Mouse (Mus musculus) kidney, postnatal 10 days (tissue): Measurements from ENCODE around the gene Car5a.

ENCODE experiments used
- DNase-seq: peaks from one replicate; pipeline ENCODE4 v3.0.0; 2021; ENCODE audit warnings: mixed read lengths

Gene Car5a

DNA sequence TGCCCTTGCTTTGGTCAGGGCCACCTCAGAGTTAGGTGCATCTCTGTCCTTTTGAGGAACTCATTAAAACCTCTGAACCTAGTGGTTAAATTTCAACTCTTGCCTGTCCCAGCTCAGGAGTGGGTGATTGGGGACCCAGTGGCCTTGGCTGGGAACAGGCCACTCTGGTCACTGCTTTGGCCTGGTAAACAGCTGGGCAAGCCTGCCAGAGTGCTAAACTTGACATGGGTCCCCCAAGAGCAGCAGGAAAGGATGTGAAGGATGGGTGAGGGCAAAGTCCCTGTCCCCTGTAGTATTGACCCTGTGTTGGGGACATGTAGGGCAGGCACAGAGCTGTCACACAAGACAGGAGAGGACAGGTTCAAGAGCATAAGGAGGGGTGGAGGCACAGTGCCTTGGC is at the start of gene Car5a:
TSS of gene Car5a (minus strand) at position 74 of the 400 bp plus-strand sequence.
- no peak for DNase-seq

DNA sequence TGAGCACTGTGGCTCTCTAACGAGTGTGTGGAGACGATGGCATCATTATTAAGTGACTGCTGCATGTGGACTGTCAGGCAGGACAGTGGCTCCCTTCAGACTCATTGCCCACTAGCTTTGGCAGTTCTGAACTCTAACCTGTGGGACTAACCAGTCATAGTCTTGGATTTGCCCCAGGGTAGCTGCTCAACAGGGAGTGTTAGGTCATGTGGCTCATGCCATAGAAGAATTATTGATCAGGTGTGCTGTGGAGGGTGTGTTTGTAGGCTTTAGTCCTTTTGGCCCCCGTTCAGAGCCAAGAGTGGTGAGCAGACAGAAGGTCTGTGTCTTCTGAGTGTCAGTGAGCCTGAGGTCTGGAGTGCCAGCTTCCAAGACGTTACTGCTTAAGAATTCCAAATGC is 48.2 kb upstream of the Car5a start:
- no peak for DNase-seq

DNA sequence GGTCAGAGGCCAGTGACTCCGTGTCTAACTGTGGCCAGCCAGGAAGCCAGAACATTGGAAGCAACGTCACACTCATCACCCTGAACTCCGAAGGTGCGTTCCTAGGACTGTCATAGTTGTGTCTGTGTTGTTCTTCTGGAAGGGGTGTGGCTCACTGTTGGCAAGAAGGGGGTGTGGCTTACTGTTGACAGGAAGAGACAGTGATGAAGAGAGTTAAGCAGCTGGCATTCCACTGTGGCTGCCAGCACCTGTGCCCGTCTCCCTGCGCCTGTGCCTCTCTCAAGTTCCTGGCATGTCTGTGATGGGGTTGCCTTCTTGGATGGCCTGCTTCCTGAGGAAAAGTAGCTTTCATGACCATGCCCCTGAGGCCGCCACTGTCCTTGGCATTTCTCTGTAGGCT is 46.9 kb upstream of the Car5a start:
- no peak for DNase-seq

DNA sequence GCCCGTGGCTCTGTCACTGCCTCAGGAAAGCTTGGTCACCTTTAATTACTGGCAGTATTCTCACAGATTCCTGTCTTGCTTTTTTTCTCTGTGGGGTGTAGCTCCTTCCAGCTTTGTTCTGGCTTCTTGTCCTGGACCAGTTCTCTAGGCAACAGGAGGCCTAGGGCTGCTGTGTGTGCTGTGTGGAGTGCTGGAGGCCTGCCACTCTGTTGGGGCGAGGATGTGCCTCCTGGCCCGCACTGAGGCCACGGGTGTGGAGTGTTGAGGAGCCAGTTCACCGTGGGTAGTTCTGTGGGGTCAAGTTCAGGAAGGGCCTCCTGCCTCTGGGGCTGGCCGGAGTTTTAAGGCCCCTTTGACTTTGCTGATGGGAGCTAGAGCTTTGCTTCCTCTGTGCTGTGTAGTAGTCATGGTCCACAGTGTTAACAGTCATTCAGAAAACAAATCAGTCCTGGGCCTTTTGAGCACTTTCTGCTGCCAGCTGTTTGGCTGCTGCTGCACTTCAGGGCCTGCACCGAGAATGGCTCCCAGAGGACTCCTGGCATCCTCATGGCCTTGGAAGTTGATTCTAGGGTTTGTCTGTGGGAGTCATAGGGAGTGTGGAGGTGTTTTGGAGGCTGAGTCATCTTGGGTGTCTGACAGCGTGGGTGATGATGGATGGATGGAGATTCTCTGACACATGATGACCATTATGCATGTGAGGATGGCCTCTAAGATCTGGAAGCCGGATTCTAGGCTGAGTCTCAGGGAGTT is 46.0 kb upstream of the Car5a start:
- DNase-seq: no peak

DNA sequence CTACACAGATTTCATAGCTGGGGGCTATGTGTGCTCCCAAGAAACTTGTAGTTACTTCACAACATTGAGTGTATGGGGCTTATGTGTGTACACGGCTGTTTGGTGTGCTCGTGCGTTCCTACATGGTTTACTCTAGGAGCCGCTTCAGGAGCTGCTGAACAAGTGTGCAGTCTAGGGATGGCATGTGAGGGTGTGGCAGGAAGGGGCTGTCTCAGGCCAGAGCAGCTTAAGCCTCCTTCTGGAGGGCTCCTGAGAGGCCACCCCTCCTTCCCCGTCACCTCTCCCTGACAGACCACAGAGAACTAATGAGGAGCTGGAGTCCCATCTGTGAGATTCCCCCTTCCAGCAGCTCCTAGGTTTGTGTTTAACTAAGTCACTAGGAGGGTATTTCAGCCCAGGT is 43.2 kb upstream of the Car5a start:
- DNase-seq: no peak

DNA sequence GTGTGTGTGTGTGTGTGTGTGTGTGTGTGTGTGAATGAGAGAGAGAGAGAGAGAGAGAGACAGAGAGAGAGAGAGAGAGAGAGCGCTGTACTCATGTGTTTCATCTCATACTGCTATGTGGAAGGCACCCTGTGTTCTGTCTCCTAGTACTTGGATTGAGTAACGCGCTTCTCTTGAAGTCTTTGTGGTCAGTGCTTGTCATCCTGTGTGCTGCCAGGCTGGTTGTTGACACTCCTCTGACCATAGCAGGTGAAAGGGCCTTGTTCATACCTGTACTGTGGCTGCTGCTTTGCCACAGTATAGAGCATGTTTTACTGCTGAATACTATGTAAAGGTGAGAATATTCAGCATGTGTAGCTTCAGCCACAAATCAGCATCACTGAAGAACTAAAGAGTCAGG is 41.0 kb upstream of the Car5a start:
- DNase-seq: no peak

DNA sequence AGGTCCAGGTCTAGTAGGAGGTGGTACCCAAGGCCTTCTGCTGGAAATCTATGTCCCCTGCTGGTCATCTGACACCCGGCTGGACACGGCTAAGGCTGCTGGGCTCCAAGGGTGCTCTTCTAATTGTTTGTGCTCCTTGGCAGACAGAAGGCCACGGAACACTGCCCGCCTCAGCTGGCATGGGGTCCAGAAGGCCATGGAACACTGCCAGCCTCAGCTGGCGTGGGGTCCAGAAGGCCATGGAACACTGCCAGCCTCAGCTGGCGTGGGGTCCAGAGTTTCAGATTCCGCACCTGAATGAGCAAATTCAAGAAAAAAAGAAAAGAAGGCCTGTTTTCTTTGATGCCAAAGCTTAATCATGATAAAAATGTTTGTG is 36.8 kb upstream of the Car5a start:
- peak; percentile 80 for DNase-seq

DNA sequence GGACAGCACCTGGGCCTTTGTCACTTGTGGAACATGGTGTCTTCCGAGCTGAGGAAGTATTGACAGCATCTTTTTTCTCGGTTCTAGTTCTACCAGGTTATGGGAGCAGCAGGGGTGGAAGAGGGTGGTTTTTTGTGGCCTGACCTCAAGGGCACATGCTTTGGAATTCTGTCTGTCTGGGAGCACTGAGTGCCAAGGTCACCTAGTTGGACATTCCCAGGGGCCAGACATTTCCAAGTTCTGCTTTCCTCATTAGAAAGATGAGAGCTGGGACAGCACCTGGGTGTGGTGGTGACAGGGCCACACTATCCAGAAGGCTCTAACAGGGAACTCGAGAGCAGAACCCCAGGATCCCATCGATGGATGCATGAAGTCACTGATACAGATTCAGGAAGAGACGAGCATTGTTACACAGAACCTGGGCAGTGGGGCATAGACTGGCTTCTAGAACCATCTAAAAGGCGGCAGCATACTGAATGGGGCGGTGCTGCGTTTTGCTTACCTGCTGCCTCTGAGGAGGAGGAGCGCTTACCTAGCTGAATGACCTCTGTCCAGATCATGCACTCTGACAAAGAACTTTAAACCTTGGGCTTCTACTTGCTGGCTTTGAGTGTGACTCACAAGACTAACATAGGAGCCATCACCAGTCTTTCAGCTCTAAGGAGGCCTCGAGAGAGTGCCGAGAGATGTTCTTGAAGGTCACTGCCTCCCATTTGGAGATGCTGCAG is 36.3 kb upstream of the Car5a start:
- DNase-seq: no peak

DNA sequence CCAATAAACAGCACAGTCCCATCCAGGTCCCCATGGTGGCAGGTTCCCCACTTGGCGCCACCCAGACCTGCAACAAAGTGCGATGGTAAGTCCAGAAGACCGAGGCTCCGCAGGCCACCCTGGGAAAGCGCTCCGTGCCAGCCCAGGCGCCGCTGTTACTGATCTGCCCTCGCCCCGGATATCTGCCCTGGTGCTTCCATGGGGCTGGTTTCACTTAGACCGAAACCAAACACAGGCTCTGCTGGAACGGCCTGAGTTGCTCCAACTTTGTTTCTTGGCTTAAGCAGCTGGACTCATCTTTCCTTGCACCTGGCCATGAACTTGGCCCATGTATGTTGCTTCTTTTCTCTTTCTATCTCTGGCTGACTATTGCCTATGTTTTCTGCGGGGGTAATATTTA is 34.0 kb upstream of the Car5a start:
- no peak for DNase-seq

DNA sequence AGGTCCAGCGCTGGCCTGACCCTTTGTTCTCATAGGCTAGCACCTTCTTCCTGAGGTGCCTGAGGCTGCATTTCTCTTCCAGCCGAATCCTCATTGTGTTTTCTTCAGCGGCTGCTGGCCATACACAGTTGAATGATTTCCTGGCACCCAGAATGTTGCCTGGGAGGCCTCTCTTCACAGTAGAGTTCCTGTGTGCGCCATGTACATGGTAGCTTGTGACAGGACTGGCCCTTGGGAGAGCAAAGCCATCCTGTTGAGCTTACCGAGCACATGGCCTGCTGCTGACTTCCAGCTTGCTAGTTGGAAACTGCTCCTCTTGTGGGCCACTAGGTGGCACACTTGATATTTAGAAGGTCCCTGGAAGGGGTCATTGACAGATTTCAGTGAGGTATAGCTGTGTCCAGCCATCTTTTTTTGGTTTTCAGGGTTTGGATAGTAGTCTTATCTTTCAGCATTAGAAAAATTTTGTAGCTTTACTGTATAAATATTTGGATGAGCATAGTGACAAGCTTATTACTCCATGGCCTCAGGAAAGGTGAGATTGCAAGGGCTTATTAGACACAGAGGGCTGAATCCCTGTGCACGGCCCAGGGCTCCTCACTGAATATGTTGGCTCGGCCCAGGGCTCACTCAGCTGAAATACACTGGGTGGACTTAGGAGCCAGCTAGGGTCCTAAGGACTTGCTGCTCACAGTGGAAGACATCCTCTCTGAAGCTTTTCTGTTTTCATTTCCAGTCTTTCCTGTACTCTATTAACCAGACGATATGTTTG is 33.3 kb upstream of the Car5a start:
- DNase-seq: peak; percentile 60

DNA sequence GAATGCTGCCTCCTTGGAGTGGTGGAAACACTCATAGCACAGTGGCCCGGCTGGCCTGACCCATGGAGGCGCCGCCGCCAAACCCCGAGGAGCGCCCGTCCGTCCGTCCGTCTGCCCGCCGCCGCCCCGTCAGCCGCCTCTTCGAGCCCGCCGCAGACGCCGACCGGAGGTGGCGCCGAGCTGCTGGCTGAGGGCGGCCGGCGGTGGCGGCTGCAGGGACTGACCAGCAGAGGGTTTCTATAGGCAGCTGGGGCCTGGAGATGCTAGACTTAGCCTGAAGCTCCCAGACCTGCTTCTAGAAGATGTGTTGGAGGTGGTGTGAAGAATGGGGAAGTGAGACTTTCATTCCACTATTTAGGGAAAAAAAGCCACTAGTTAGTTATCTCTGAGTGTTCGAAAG is 29.2 kb upstream of the Car5a start:
- DNase-seq: no peak

DNA sequence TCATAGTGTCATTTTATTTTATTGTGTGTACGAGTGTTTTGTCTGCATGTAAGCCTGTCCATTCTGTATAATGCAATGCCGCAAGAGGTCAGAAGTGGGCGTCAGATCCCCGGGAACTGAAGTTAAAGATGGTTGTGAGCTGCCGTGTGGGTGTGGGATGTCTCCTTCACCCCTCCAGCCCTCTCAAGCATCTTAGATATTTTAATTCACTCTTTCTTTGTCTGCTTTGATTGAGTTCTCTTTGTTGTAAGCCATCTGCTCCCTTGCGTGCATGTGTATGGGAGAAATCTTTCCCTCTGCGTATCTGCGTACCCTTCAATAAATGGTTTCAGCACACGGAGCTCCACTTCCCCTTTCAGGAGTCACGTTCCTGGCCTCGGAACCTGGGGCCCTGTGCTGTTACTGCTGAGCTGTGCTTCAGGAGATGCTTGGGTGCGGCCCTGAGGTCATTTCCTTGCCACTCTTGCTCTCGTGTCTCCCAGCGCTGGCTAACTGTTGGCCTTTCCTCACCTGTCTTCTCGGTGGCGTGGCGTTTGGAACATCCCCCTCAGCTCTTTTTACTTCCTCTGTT is 26.9 kb upstream of the Car5a start:
- DNase-seq: no peak

DNA sequence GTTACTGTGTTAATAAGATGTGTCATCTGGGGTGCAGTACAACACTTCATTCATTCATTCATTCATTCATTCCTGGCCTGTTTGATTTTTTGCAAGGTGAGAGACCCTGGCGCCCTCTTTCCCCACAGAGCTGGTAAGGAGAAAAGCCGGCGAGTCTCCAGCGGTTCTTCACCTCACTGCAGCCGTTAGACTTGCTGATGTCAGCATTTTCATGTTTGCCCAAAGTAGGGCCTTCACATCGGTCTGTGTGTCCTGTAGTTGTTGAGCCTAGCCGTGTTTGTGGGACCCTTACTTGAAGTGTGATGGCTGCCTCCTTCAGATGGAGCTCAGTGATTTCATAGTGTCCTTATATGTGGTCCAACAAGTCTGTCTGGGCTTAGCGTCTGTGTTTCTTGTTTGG is 25.5 kb upstream of the Car5a start:
- no peak for DNase-seq

DNA sequence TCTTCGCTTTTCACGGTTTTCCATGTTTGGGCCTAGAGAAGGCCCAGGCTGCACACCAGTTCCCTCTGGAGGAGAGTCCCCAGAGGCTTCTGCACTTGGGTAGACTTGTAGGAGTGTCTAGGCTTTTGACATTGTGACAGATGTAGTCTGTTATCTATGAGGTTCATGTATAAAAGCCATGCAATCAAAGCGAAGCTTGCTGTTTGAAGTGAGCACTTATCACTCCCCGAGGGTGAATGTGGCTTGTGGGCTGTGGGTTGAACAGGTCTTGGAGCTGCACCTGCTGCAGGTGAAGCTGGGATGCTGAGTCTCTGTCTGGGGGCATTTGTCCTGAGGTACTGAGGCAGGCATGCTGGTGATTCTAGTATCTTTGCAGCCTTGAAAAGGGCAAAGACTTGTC is 23.8 kb upstream of the Car5a start:
- DNase-seq: no peak

DNA sequence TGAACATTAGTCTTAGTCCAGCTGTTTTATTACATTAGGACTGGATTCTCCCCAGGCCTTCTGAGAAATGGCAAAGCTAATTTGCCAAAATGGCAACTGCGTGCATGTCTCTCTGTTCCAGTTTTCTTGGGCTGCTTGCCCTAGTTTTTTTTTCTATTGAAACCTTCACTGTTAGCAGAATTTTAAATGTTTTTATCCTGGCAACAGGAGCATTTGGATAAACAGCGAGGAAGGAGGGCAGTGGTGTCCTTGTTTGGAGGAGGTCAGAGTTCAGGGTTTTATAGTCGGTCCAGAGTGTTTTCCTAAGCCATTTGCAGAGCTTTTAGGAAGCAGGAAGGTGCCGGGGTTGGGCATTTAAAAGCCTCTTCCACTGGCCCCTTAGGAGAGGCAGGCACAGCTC is 23.3 kb upstream of the Car5a start:
- DNase-seq: no peak

DNA sequence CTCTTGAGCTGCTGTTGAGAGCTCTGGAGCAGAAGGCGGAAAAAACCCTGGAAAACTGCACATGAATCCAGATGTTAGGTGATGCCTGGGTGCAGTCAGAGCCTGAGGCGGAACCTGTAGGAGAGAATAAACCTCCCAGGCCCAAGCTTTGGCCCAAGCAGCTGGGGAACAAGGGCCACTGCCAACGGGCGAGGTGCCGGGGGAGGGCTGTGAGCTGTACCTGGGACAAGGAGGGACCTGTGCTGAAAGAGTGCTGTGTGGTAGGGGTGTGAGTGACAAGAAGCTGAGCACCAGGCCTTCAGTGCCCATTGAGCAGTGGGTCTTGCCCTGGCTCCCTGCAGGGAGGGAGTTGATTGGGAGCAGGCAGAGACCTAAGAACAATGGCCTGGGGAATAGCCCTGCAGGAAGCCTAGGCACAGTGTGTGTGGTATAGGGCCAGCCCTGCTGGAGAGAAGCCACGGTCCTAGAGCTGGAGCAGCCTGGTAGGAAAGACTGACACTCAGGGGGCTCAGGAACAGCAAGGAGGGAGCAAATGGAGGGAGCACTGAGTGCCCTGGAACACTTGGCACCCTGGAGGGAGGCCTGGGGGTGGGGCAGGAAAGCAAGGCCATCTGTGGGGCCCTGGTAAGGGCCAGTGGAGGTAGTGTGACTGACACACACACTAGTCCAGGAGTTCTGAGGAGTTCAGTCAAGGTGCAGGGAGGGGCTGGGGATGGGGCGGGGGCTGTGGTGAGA is 22.2 kb upstream of the Car5a start:
- no peak for DNase-seq

DNA sequence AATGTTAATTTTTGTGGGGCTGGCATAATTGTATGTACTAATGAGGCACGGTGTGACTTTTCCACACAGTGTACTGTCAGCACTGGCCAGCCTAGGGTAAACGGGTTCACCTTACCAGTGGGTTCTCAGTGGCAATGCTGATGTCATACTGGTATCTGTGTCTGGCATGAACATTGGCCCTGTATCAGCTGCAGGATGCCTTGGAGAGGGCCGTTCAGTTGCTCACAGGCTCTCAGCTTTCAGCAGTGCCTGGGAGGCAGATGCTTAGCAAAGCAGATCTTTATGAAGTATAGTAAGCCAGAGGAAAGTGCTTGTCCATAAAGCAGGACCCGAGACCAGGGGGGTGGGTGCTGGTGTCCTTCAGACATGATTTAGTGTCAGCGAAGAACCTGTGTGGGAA is 21.4 kb upstream of the Car5a start:
- DNase-seq: no peak

DNA sequence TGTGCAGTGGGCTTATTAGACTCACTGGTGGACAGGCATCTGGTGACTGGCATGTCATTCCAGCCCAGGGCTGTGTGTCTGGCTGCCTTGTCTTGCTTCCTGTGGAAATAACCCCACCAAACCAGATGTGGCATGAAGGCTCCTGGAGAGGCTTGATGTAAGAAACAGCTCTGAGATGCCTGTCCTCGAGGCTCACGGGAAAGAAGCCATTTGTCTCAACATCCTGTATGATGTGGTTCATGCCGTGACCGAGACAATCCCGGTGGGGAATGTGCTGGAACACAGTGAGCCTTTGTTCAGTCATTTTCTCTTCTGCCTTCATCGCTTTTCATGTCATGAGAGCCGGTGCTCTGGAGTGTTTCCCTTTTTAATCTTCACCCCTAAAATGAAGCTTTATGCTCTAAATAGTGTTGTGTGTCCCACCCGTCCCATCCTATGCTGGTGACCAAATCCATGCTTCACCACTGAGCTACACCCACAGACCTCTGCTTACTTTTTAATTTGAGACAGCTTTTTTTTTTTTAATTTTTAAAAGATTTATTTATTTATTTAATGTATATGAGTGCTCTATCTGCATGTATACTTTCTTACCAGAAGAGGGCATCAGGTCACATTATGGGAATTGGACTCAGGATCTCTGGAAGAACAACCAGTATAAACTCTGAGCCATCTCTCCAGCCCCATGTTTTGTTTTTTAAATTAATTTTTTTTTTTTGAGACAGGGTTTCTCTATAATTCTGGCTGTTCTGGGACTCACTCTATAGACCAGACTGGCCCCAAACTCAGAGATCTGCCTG is 20.2 kb upstream of the Car5a start:
- peak; percentile 26 for DNase-seq

DNA sequence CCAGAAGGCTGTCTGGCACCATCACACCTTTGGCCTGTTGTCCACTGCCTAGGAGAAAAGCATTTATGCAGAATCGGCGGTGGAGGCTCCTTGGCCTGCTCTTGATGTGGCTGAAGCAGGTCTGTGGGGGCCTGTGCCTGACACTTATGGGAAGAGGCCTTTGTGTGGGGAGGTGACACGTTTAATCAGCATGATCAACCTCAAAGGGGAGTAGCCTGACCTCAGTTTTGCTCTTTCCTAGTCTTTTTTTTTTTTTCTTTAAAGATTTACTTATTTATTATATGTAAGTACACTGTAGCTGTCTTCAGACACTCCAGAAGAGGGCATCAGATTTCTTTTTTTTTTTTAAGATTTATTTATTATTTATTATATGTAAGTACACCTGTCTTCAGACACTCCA is 18.2 kb upstream of the Car5a start:
- DNase-seq: no peak

DNA sequence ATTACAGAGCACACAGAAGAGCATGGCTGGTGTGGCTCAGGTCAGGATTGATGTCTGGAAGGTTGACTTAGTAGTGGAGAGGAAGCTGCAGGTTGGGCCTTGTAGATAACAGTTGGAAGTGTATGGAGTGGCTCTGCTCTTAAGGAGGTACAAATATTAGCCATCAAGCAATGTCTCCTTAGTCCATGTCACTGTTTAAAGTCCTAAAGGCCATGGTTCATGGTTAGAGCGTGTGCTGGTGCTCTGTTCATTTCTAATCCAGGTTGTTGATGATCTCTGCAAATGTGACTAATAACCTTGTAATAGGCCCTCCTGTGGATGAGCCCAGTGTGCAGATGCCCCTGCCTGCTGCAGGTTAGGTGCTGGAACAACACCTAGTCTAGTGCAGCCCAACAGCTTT is 13.7 kb upstream of the Car5a start:
- DNase-seq: no peak

DNA sequence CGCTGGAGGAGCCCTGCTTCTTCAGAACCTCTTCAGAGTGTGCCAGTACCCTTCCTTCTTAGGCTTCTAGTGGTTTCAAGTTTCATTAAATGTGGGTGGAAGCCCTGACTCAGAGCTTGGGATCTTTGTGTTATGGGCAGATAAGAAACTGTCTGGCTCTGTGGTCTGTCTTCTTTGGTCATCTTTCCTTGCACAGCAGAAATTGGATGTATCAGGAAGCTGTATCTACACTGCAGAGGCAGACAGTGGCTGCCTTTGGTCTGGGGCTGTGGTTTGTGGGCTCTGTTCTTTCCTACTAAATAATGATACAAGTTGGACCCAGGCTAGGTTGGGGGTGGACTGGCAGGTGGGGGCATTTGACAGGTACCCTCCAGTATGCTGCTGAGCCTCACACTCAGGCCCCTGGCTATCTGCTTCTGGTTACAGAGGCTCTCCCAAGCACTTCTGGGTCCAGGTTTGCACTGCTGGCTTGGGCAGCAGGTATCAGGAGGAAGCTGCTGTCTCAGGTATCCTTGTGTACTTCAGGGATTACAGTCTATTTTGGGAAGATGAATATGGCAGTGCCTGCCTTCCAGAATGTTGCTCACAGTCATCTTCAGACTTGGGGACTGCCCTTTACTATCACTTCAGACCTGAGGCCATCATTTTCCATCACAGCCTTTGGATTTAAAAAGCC is 11.3 kb upstream of the Car5a start:
- no peak for DNase-seq
